Mouse (Mus musculus) liver, embryonic 14.5 days (tissue): ENCODE data around the gene Vwce. TPM values are rescaled to one million over a fixed set of nuclear protein-coding genes. Genes with fewer than 3 reads are reported as not detected.

ENCODE experiments used
- ATAC-seq: fragments of 200-750 bp; cut with Nextera tagmentation; 2 replicates; pipeline ENCODE4 v1.8.0; 2017; ENCODE audit warnings: moderate number of reproducible peaks, mild to moderate bottlenecking, moderate library complexity; ENCODE audit not compliant: insufficient read depth
- DNase-seq, 3 experiments: peaks; one replicate each; pipeline ENCODE4 v3.0.0-alpha.2; 2012 to 2013; ENCODE audit warnings: low read depth in 3 of 3, low spot score in 3 of 3
- H3K27ac ChIP-seq: fragments of 300-500 bp; sonication (generic); 2 replicates; pipeline ENCODE4 v1.5.1; 2014; ENCODE audit warnings: moderate library complexity, mild to moderate bottlenecking, control low read depth, inconsistent platforms
- H3K27me3 ChIP-seq: fragments of 300-500 bp; sonication (generic); 2 replicates; pipeline ENCODE4 v1.6.1; 2014; ENCODE audit warnings: mild to moderate bottlenecking, low read length, moderate library complexity; ENCODE audit not compliant: control insufficient read depth, insufficient read depth
- H3K36me3 ChIP-seq: fragments of 300-500 bp; sonication (generic); replicated peaks from 2 replicates; pipeline ENCODE4 v1.6.1; 2014; ENCODE audit warnings: low read depth; ENCODE audit not compliant: control insufficient read depth, insufficient read depth
- H3K4me1 ChIP-seq, 2 experiments: fragments of 200-500 bp in 1 of 2; fragments of 300-500 bp in 1 of 2; sonication (generic) in 1 of 2; replicated peaks; 2 replicates each; pipeline ENCODE4 v1.6.1; 2012 to 2014; ENCODE audit warnings: antibody characterized with exemption in 1 of 2, inconsistent platforms in 1 of 2, low read length in 1 of 2; ENCODE audit not compliant: control insufficient read depth in 2 of 2, insufficient read depth in 2 of 2
- H3K4me2 ChIP-seq: fragments of 300-500 bp; sonication (generic); 2 replicates; pipeline ENCODE4 v1.6.1; 2014; ENCODE audit warnings: low read depth, mild to moderate bottlenecking, control low read depth, moderate library complexity
- H3K4me3 ChIP-seq, 2 experiments: fragments of 200-500 bp in 1 of 2; fragments of 300-500 bp in 1 of 2; sonication (generic) in 1 of 2; 2 replicates each; pipeline ENCODE4 v1.5.1; 2012 to 2014; ENCODE audit warnings: low read depth in 2 of 2, low read length in 2 of 2, mild to moderate bottlenecking in 2 of 2, control low read depth in 1 of 2, inconsistent platforms in 1 of 2, moderate library complexity in 1 of 2; ENCODE audit not compliant: insufficient read depth in 1 of 2
- H3K9ac ChIP-seq: fragments of 300-500 bp; sonication (generic); replicated peaks from 2 replicates; pipeline ENCODE4 v1.6.1; 2014; ENCODE audit warnings: mild to moderate bottlenecking, control low read depth, moderate library complexity
- H3K9me3 ChIP-seq: fragments of 300-500 bp; sonication (generic); 2 replicates; pipeline ENCODE4 v1.6.1; 2016; ENCODE audit warnings: low read length, mixed read lengths; ENCODE audit not compliant: control insufficient read depth
- CTCF ChIP-seq: IDR thresholded peaks from 2 replicates; pipeline ENCODE4 v1.5.1; 2016; ENCODE audit warnings: antibody characterized with exemption, low read depth, control low read depth
- EP300 ChIP-seq: IDR thresholded peaks from 2 replicates; pipeline ENCODE4 v1.6.1; 2016; ENCODE audit warnings: antibody characterized with exemption, low read depth
- WGBS: fragments of 180-500 bp; shearing (Covaris S2); extraction: QIAGEN DNeasy Blood & Tissue Kit; methylation state at CpG from one replicate; pipeline ENCODE4 v1.1.7; 2014; ENCODE audit not compliant: insufficient replicate concordance; 5-methylcytosine and 5-hydroxymethylcytosine counted together
- polyA plus RNA-seq, 2 experiments: library from polyadenylated mRNA; depleted of rRNA in 1 of 2; stranded (reverse) in 1 of 2; unstranded in 1 of 2; fragments of >200 nt; fragmentation: Nextera tagmentation in 1 of 2; extraction: Ambion mirVana in 1 of 2; gene quantifications; 2 replicates each; pipeline versions ENCODE4 v1.2.1 to v1.2.3; 2012 to 2014

Gene Vwce
- polyA plus RNA-seq, 2 experiments: 5.4 to 6.7 TPM

GRCm38 (mm10) chr19:10671319-10671718, 37.3 kb downstream of the Vwce start:
- H3K9ac ChIP-seq: no peak overlapping the region
- DNase-seq (no peak), ATAC-seq (no peak)
- TF ChIP-seq EP300 (no peak), CTCF (no peak)
- H3K27ac ChIP-seq: no peak overlapping the region
- peaks cover 0 to 9% of the 10 kb centered on the region in 2 experiments; a peak in 2 of 4 replicates for H3K4me1 ChIP-seq
- H3K4me2 ChIP-seq: no peak overlapping the region
- WGBS: 48% methylated on average over 4 of the region's 4 CpGs
- H3K36me3 ChIP-seq: no peaks in the 10 kb centered on the region
- H3K9me3 ChIP-seq: no peaks in the 10 kb centered on the region
- no peaks in the 10 kb centered on the region for H3K27me3 ChIP-seq
- no peak overlapping the region for H3K4me3 ChIP-seq

GRCm38 (mm10) chr19:10671854-10672417, 37.9 kb downstream of the Vwce start:
- Histone ChIP-seq H3K27ac (no peak overlapping the region), H3K4me2 (no peak overlapping the region), H3K4me3 (no peak overlapping the region), H3K4me1 (peaks cover 0 to 9% of the 10 kb centered on the region in 2 experiments; a peak in 2 of 4 replicates), H3K9ac (no peak overlapping the region), H3K36me3 (no peaks in the 10 kb centered on the region), H3K27me3 (no peaks in the 10 kb centered on the region), H3K9me3 (no peaks in the 10 kb centered on the region)
- WGBS: 61% methylated on average over 9 of the region's 9 CpGs
- no peak for DNase-seq
- no peak for ATAC-seq
- no peak for TF ChIP-seq EP300
- no peak for TF ChIP-seq CTCF

GRCm38 (mm10) chr19:10673275-10673674, 39.3 kb downstream of the Vwce start:
- WGBS: 58% methylated on average over 1 of the region's 1 CpGs
- H3K36me3 ChIP-seq: no peaks in the 10 kb centered on the region
- no peak overlapping the region for H3K27ac ChIP-seq
- no peak overlapping the region for H3K4me2 ChIP-seq
- TF ChIP-seq EP300 (no peak), CTCF (no peak)
- H3K4me1 ChIP-seq: peaks cover 6 to 14% of the 10 kb centered on the region in 2 experiments
- ATAC-seq: no peak
- H3K4me3 ChIP-seq: no peak overlapping the region
- H3K9ac ChIP-seq: no peak overlapping the region
- H3K27me3 ChIP-seq: no peaks in the 10 kb centered on the region
- no peak for DNase-seq
- H3K9me3 ChIP-seq: no peaks in the 10 kb centered on the region

GRCm38 (mm10) chr19:10676656-10677055, 42.6 kb downstream of the Vwce start:
- TF ChIP-seq EP300 (no peak), CTCF (no peak)
- H3K4me2 ChIP-seq: no peak overlapping the region
- H3K27ac ChIP-seq: no peak overlapping the region
- H3K9ac ChIP-seq: no peak overlapping the region
- peaks cover 6 to 9% of the 10 kb centered on the region in 2 experiments for H3K4me1 ChIP-seq
- DNase-seq (no peak), ATAC-seq (no peak)
- no peak overlapping the region for H3K4me3 ChIP-seq
- H3K36me3 ChIP-seq: no peaks in the 10 kb centered on the region
- H3K9me3 ChIP-seq: no peaks in the 10 kb centered on the region
- 78% methylated on average over 16 of the region's 16 CpGs for WGBS
- no peaks in the 10 kb centered on the region for H3K27me3 ChIP-seq

- Histone ChIP-seq H3K27ac (no peak within 1 kb of the TSS), H3K9ac (no peak within 1 kb of the TSS; the same call in 1 of the 2 replicates), H3K36me3 (no peaks in the 10 kb centered on the region), H3K4me3 (no peak within 1 kb of the TSS), H3K27me3 (no peaks in the 10 kb centered on the region), H3K4me1 (peaks cover 5 to 6% of the 10 kb centered on the region in 2 experiments), H3K4me2 (no peak within 1 kb of the TSS), H3K9me3 (no peaks in the 10 kb centered on the region)
- ATAC-seq (peak; percentile 56; the same call in 1 of the 2 replicates), DNase-seq (no peak)
- TF ChIP-seq CTCF (peak; percentile 95), EP300 (no peak)
- 9% methylated on average over 6 of the region's 6 CpGs for WGBS
Measured at GRCm38 (mm10) chr19:10677915-10678771, 44.1 kb downstream of the Vwce start, which contains the start of gene Pga5. Pga5 (minus strand) TSS chr19:10678071.
